Mouse (Mus musculus) cortical plate, adult 2 months (tissue): ENCODE data around the gene Rab3ip. TPM values are rescaled to one million over a fixed set of nuclear protein-coding genes. Genes with fewer than 3 reads are reported as not detected.

Source experiments
- H3K27ac ChIP-seq: fragments of 200-500 bp; 2 replicates; pipeline ENCODE4 v1.5.1; 2012; ENCODE audit warnings: low read length, control low read depth, inconsistent platforms; ENCODE audit not compliant: insufficient read depth
- H3K4me1 ChIP-seq: fragments of 200-500 bp; 2 replicates; pipeline ENCODE4 v1.6.1; 2011; ENCODE audit warnings: low read length; ENCODE audit not compliant: control insufficient read depth, insufficient read depth
- H3K4me3 ChIP-seq: fragments of 200-500 bp; 2 replicates; pipeline ENCODE4 v1.5.1; 2011; ENCODE audit warnings: mild to moderate bottlenecking, low read length, control low read depth; ENCODE audit not compliant: insufficient read depth
- CTCF ChIP-seq: fragments of 200-500 bp; IDR thresholded peaks from 2 replicates; pipeline ENCODE4 v1.5.1; 2011; ENCODE audit warnings: mild to moderate bottlenecking, control low read depth, low read length; ENCODE audit not compliant: insufficient read depth; ENCODE audit errors: extremely low read depth
- POLR2A ChIP-seq: fragments of 200-500 bp; IDR thresholded peaks from 2 replicates; pipeline ENCODE4 v1.6.1; 2011; ENCODE audit warnings: mild to moderate bottlenecking, low read length, control low read depth; ENCODE audit not compliant: insufficient read depth; ENCODE audit errors: extremely low read depth
- polyA plus RNA-seq: library from polyadenylated mRNA; depleted of rRNA; stranded (reverse); fragments of >200 nt; gene quantifications from 2 replicates; pipeline ENCODE4 v1.2.3, GENCODE M21; 2012

The Rab3ip gene
- polyA plus RNA-seq, 1 experiment, result 36.1 TPM

DNA sequence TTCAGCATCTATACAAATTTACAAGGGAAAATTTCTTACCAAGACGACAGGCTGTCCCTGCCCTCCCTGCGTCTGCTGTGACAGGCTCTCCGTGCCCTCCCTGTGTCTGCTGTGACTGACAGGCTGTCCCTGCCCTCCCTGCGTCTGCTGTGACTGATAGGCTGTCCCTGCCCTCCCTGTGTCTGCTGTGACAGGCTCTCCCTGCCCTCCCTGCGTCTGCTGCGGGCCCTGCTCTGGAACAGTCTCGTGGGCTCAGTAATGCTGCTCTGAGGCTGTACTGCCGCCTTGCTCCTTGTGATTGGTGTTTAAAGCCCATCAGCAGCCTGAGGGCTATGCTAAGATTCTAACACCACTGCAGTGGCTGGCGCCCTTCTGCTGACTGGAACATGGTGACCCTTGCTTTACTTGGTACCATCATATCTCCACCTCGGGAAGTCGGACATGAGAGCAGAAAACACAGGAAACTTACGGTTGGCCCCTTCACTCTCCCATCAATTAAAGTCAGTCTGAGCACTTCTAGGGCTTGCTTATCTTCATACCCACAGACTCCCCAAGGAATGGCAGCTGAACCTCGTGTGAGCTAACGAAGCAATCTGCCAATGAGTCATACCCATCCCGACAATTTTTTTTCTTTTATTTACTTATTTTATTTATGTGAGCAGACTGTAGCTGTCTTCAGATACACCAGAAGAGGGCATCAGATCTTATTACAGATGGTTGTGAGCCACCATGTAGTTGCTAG lies 41.5 kb downstream of the Rab3ip start:
- Histone ChIP-seq H3K27ac (no peak overlapping the region), H3K4me3 (no peak overlapping the region), H3K4me1 (no peaks in the 10 kb centered on the region)
- TF ChIP-seq POLR2A (no peak), CTCF (no peak)

DNA sequence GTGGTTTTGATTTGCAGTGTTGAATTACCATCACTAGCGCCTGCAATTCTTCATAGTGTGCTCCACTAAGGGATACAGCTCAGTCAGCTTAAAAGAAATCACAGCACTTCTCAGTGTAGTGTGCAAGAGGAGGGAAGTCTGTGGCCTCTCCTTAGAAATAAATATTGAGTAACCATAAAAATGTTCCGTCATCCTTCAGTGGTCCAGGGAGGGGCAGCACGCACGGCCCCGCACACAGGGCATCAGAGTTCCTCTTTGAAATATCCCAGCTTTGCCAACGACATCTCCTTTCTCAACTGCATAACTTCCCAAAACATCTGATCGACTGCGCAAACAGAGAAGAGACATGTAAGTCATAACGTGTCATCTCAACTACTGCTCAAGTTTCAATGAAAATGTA lies 43.8 kb downstream of the Rab3ip start:
- TF ChIP-seq CTCF, result no peak
- no peak for TF ChIP-seq POLR2A
- Histone ChIP-seq H3K4me3 (no peak overlapping the region), H3K27ac (no peak overlapping the region), H3K4me1 (no peaks in the 10 kb centered on the region)

DNA sequence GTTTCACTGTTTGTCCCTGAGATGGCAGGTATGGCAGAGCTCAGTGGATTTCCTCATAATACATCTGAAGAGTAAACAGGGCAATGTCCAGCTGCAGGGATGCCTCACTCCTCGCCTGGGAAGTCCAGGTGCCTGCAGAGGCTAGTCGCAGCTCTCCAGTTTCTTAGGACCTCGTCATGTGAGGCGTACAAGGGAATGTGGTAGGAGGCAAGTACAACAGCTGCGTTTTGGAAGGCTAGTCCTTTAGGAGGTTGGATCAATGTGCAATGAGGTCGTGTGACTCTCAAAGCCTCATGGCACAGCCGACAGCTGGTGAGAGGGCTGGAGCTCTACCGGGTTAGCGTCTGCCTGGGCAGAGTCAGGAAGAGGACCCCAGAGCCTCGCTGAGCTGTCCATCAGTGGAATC lies 46.1 kb downstream of the Rab3ip start:
- Histone ChIP-seq H3K4me1 (no peaks in the 10 kb centered on the region), H3K4me3 (no peak overlapping the region)
- TF ChIP-seq CTCF (no peak), POLR2A (no peak)

GRCm38 (mm10) chr10:116896336-116897177 lies 54.0 kb downstream of the Rab3ip start, which contains the start of gene Myrfl:
Myrfl (minus strand) TSS chr10:116896919.
- Histone ChIP-seq H3K4me3 (no peak within 1 kb of the TSS), H3K4me1 (no peaks in the 10 kb centered on the region), H3K27ac (no peak within 1 kb of the TSS)
- no peak for TF ChIP-seq POLR2A

More for the DNA sequence above, 46.1 kb downstream of the Rab3ip start:
- H3K27ac ChIP-seq, result no peak overlapping the region

GRCm38 (mm10) chr10:116895108-116895833 lies 55.3 kb downstream of the Rab3ip start:
- H3K27ac ChIP-seq, result no peak overlapping the region
- no peak overlapping the region for H3K4me3 ChIP-seq
- no peak for TF ChIP-seq CTCF
- no peak for TF ChIP-seq POLR2A
- no peaks in the 10 kb centered on the region for H3K4me1 ChIP-seq

- Histone ChIP-seq H3K4me3 (no peak overlapping the region), H3K4me1 (no peaks in the 10 kb centered on the region), H3K27ac (no peak overlapping the region)
- TF ChIP-seq CTCF (no peak), POLR2A (no peak)
Observed at GRCm38 (mm10) chr10:116894540-116894939, 56.0 kb downstream of the Rab3ip start.

GRCm38 (mm10) chr10:116893753-116894152 lies 56.8 kb downstream of the Rab3ip start:
- no peaks in the 10 kb centered on the region for H3K4me1 ChIP-seq
- H3K4me3 ChIP-seq, result no peak overlapping the region
- TF ChIP-seq CTCF, result peak; percentile 64
- TF ChIP-seq POLR2A, result no peak
- H3K27ac ChIP-seq, result no peak overlapping the region

DNA sequence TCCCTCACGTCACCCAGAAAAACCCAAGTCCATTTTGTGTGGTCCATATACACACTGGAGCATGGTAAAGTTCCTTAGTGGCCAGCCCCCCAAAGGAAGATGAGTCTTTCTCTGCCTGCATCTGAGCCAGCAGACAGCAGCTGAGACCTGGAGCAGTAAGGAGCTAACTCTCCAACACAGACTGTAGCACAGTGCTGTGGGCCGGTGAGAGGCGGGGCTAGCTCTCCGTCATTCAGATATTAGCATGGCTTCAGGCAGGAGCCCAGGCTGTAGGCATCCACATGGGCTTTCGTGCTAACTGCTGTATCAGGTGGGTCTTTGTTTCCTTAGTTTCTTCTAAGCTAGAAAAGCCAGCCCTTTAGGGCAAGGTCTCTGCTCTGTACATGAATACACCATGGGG lies 60.0 kb downstream of the Rab3ip start:
- TF ChIP-seq CTCF (no peak), POLR2A (no peak)
- no peak overlapping the region for H3K27ac ChIP-seq
- H3K4me3 ChIP-seq, result no peak overlapping the region
- H3K4me1 ChIP-seq, result no peaks in the 10 kb centered on the region

- no peak for TF ChIP-seq CTCF
- TF ChIP-seq POLR2A, result no peak
- Histone ChIP-seq H3K4me3 (no peak overlapping the region), H3K27ac (no peak overlapping the region), H3K4me1 (no peaks in the 10 kb centered on the region)
Observed at GRCm38 (mm10) chr10:116884552-116884951, 66.0 kb downstream of the Rab3ip start.

- TF ChIP-seq CTCF, result no peak
- TF ChIP-seq POLR2A, result no peak
- Histone ChIP-seq H3K4me1 (no peaks in the 10 kb centered on the region), H3K4me3 (no peak overlapping the region), H3K27ac (no peak overlapping the region)
Observed at GRCm38 (mm10) chr10:116883531-116883930, 67.0 kb downstream of the Rab3ip start.
